Mouse (Mus musculus): ENCODE measurements around the gene Egfl7.
A peak's percentile ranks its signal among the peaks of the same experiment; 100 is the strongest.

The Egfl7 gene

DNA sequence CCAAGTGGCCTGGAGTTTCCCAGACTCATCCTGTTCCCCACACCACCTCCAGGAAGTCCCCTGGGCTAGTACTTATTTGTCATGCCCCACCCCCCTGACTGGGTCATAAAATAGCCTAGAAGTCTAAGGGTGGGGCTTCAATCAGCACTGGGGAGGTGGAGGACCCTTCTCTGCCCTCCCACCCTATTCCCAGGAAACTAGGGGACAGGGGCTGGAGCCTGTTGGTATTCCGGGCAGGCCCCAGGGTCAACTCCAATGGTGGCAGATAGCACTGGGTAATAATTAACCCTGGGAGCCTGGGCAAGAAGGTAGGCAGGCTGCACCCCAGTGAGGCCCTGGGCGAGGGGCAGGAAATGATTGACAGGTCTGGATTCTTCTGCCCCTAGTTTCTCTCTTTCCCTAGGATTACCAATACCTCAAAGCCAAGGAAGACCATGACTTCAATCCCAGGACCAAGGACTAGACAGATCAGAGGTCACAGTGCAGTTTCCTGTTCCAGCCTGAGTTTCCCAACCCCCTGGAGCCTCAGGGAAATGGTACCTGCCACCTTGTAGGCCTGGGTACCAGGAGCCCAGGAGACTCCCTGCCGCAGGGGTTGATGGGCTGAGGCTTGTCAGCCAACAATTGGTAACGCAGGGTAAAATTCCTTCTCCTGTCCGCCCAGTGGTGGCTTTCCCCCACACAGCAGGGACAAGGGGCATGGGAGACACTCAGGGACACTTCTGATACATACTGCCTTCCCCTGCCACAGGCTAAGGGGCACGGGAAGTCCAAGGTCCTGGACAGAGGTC lies 15.3 kb downstream of the Egfl7 start:
- peak; percentile 90 for DNase-seq

DNA sequence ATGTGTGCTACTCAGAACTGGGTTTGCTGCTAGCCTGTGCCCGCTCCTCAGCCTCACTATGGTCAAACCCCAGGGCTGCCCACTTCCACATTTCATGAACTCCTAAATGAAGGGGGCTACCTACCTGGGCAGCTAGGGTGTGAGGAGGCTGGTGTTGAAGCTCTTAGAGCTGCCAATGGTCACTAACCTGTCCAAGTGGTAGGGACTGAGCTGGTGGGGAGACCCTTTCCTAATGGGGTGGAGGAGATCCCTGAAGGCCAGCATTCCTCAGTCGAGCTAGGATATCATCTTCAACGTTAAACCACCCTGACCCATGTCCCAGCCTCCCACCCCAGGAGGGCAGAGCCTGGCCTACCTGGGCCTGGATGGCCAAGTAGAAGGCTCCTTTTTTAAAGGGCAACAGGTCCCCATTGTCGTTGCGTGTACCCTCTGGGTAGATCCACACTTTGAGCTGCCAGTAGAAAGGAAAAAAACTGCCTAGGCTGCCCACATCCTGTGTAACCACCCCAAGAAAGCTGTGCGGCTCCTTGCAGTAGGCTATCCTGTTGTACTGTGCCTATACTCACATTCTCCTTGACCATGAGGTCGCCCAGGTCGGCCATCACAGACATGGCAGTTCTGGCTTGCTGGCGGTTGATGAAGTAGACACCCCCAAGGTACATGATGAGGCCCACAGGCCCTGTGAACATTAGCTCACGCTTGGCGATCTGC lies 16.1 kb downstream of the Egfl7 start:
- DNase-seq: no peak

DNA sequence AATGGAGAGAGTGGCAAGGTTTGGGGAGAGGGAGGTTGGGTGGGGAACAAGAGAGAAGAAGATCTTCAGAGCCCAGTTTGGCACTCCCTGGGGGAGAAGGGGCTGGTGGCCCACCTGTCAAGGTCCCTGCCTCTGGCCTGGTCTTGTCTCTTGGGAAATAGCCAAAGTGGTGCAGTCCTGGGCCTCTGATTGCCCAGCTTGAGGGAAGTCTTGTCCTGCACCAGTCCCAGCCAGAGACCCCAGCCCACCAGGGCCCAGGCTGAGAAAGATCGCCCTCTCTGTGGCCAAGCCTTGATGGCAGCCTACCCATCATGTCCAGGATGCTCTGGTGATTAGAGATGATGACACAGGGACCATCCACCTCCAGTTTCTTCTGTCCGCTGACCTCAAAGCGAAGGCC lies 17.1 kb downstream of the Egfl7 start:
- no peak for DNase-seq

DNA sequence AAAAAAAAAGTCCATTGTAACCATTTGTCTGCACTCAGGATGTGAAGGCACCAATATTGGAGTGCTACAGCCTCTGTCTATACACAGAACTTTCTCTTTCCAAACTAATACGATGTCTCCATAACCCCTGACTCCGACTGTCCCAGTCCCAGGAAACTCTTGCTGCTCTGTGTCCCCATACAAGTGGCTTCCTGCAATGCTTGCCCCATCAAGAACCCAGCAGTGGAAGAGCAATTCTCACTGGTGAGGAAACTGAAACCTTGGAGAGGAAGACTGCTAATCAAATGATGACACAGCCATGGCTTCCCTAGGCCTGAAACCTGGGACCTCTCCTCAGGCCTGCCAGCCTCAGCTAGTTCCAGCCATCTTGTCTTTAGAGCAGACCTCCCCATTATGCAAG lies 18.0 kb downstream of the Egfl7 start:
- no peak for DNase-seq

DNA sequence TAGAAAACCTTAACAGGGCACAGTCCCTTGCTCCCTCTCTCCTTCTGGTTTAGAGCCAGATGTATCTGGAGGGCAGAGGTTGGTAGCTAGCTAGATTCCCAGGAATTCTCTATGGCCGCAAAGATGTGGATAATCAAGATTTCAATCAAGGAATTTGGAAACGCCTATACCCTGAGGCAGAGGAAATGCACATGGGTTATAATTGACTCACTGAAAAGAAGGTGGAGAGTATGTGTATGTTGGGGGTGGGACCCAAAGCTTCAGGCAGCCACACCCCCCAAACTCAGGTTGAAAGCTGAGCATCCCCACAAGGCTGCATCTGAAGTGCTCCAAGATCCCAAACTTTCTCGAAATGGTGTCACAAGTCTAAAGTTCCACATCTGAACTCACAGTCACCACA lies 18.6 kb downstream of the Egfl7 start:
- no peak for DNase-seq

DNA sequence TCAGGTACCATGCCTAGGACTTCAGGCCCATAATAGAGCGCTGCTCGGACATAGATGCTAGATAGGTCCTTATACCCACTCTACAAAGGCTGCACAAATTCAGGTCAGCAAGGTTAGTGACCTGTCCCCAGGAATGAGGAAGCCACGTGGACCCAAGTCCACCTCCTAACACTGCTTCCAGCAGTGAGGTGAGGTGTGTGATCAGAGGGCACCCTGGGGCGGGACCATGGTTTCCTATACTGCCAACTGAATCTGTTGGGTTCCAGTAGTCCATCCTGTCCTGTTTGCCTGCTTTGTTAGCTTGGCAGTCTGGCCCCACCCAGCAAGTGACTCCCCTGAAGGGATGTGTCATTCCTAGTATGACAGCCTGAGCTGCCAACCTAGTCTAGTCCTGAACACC lies 20.2 kb downstream of the Egfl7 start:
- DNase-seq: peak; percentile 72

DNA sequence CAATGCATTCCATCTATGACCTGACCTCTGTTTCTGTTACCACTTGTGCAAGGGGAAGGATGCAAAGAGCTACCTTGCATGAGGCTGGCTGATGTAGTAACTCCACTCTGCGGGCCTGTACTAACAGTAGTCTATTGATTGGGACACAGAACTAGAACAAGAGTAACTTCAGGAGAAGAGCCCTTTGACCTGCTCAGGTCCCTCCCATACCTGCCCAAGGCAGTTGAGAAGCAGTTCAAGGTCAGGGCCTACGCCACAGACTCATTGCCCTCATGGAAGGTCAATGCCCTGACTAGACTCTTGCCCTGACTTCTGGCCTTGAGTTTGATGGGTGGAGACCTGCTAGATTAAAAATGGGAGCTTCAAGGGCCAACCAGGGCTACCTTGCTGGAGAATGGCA lies 20.9 kb downstream of the Egfl7 start:
- no peak for DNase-seq

DNA sequence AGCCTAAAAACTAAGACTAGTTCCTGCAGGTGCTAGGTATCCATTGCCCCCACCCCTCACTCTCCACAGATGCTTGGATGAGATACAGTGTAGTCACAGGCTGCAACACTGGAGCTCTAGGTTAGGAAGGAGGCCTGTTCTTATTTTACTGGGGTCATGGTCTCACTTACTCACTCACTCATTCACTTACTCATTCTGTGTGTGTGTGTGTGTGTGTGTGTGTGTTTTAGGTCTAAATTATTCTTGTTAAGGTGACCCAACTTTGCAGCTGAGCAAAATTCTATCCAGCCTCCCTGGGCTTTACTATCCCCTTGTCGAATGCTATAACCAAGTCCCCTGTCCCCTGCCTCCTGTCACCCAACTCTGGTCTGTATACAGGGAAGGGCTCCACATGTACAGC lies 21.8 kb downstream of the Egfl7 start:
- no peak for DNase-seq

DNA sequence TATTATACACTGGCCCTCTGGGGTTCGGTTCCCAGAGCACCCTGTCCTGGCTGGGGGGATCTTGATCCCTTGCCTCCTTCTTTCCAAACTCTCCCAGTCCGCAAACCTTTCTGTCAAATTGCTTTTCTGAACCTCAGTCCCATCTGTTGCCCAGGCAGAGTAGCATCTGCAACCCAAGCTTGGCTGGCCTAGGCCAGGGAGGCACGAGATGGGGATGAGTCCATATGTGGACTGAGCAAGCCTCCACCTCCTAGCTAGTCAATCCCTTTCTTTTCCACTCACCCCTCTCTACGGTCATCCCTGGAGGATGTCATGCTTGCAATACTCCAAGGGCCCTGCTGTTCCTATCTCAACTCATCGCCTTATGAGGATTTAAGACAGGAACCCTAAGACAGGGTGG lies 22.8 kb downstream of the Egfl7 start:
- no peak for DNase-seq

DNA sequence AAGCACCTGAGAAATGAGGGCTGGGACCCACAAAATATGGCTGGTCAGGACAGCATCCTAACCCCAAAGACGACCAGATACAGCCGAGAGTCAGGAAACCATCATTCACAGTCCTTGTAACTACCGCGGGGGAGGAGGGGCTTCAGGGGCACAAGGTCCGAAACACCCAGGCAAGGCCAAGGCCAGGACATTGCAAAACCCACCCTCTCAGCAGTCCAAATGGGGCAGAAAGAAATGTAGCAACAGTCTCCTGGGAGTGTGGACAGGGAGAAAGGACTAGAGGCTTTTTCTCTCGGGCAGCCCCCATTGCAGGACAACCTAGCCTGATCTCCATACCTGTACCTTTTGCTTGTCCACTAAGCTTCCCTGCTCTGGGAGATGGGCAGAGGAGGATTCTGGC lies 23.3 kb downstream of the Egfl7 start:
- DNase-seq: no peak

DNA sequence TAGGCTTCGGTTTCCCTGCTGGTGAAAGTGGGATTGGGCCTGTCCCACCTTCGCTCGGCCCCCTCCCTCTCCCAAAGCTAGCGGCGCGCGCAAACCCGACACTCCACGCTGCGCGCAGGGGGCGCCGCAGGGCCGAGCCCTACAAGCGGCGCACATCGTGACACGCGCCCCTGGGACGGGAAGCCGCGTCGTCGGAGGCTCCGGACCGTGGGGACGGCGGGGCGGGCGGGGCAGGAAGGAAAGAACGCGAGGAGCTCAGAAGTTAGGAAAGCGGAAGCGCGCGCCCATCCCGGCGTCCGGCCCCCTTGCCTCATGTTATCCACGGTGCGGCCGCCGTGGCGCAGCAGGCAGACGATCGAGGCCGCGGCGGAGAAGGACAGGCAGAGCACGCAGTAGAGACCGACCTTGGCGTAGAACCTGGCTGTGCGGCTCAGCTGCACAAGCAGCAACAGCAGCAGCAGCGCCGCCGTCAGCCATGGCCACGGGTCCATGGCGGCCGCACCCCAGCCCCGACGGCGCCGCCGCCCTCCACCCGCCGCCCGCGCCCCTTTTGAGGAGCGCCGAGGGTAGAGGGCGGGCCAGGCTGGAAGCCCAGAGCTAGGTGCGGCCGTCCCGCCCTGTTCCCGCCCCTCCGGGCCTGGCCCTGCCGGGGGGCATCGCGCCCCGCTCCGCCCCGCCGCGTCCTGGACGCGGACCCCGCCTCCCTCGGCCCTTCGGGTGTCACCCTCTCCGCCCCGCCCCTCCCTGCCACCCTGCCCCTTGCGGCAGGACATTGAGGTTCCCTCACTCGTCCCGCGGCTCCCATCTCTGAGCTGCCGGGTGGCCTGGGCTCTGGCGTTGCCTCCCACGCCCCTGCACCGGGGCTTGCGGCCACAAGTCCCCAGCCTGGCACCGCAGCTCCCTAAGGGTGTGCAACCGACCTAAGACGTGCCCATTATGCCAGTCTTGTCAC lies 24.2 kb downstream of the Egfl7 start, which contains the start of gene Agpat2:
Gene Agpat2 (minus strand): TSS at position 698 of the 952 bp plus-strand sequence.
- DNase-seq: peak; percentile 81

DNA sequence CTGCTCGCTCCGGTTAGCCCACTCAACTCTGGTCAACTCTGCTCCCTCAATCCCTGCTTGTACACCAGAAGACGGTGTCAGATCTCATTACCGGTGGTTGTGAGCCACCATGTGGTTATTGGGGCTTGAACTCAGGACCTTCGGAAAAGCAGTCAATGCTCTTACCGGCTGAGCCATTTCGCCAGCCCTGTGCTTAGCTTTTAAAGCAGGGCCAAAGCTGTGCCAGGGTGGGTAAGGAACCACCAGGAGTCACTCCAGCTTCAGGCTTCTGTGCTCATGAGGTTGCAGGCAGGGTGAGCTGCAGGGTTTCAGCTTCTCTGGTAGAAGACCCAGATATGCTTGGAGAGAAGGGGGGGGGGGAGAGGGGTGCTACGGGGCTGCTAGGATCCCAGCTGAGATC lies 25.5 kb downstream of the Egfl7 start:
- DNase-seq: no peak

DNA sequence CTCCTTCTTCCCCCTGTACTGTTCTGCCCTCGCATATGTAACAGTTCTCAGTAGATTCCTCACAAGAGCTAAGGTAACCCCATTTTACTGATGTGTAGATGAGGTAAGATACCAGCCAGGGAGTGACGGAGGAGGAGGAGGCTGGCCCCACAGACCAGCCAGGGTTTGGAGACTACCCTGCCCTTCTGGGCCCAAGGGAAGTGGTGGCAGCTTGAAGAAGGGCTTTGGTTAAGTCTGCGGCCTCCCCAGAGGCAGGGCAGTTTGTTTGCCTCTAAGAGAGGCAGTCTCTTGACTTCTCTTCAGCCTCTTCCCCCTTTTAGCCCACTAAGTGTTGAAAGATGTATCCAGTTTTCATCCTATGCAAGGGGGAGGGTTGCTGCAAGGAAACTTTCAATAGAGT lies 26.8 kb downstream of the Egfl7 start:
- no peak for DNase-seq

DNA sequence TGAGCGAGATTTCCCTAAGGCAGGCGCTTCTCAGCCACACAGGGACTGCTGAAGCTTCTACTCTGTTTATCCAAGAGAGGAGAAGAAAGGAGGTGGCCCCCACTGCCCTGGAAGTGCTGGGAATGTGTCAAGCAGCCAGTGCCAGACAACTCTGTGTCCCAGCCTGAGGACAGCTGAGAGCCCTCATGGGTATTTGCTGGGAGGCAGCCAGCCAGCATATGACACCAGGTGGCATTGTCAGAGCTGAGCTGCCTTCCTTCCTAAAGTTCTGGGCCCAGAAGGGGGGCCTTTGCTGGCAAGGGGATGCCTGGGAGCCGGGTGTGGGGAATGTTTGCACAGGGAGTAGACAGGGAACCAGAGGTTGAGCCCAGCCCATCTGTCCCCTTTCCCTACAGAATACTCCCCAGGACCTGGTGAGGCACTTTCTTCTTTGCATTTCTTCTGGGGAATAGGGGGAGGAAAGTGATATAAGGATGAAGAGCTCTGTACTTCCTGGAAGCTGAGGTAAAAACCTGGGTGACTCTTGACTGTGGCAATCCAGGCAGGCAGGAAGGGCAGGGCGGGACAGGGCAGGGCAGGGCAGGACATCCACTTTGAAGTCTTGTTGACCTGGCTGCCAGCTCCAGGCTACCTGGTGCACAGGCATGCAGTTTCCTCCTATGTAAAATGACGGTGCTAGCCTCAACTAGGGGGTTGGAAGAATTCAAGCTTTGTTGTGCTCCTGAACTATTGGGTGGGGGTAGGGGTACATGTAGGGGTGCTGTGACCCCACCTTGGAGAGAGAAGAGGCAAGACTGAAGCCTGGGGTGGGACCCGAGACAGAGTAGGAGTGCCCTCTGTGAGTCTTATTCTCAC lies 27.5 kb downstream of the Egfl7 start:
- DNase-seq: no peak

DNA sequence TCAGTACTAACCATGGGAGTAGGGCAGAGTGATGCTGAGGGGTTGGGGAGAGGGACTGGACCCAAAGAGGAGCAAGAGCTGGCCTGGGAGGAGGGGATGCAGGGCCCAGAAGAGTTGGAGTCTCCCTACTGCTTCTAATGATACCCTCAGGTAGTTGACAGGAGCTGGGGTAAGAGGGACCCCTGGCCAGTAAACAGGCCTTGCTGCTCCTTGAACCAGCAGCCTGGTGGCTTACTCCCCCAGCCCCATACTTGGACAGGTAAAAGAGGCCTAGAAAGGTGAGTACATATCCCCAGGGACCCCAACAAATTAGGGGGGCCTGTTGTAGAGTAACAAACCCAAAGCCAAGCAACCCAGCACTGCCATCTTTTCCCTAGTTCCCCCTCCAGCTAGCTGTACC lies 29.0 kb downstream of the Egfl7 start:
- DNase-seq: no peak

DNA sequence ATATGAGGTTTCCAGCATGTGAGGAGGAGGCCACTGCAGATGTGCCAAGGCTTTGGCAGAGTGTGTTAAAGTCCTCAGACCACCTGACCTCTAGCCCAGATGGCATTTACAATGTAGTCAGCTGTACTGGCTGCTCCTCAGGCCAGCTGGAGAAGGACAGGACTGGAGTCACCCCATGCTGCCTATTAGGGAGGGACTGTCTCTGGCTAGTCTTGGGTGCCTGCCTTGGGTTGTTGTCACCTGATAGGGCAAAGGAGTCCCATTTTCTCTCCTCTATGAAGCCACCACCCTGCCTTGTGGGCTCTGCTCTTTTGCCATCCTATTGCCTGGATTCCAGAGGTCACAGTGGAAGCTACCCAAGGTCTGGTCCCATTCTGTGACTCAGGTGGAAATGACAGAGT lies 29.4 kb downstream of the Egfl7 start:
- DNase-seq: no peak

DNA sequence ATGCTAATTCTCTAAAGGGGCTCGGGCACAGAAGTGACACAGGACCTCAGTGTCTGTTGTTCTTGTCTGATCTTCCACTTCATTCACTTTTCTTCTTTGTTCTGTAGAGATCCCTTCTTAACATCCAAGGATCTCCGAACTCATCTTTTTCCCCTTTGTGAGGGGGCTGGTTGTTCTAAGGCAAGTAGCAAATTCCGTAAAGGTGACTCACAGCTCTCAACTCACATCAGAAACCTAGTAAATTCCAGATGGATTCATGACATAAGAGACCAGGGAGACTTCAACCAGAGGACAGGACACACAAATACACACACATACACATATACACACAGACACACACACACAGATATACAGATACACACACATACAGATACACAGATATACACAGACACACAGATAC lies 30.7 kb downstream of the Egfl7 start:
- no peak for DNase-seq

DNA sequence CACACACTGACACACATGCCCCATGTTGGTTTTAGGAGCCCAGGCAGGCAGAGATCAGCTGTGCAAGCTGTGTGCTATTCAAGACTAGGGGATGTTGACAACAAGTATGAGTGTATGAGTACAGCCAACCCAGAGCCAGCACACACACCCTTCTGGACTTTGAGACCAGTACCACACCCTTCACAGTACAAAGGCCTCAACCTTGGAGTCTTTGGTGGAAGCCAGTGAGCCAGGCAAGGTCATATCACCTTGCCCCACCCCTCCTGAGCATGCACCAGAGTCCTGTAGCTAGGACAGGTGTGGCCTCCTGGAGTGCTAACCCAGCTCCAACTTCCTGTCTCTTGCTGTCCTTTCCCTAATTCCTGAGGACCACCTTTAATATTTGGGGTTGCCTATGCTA lies 31.2 kb downstream of the Egfl7 start:
- no peak for DNase-seq

DNA sequence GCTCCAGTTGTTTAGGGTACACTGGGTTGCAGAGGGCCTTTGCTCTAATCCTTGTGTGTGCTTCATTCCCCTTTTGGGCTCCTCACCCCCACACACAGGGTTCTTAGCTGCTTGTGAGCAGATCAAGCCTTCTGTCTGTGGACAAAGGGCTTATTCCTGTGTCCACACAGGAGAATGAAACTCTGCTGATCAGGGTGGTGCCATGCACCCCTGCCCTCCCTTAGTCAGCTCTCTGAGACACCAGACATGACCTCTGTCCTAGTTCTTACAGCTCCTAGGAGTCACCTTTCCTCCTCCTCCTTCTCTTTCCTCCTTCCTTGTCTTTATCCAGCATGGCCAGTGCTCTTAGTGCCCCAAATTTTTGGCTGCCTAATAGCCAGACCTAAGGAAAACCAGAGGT lies 32.1 kb downstream of the Egfl7 start:
- DNase-seq: no peak

DNA sequence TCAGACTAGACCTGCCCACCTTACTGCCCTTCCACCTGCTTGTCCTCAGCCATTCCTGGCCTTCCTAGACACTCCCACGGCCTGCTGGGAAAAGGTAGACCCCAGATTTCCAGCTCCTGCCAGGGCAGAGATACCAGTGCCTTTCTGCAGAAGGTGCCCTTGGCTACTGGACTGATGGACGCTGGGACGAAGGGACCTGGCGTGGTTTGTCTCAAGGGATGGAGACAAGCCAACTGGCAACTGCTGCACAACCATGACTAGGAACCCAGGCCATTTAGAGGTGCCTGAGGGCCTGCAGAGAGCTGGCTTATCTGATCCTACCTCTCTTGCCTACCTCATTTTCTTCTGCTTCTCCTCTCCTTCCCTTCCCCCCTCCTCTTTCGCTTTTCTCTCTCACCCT lies 35.1 kb downstream of the Egfl7 start:
- DNase-seq: no peak

DNA sequence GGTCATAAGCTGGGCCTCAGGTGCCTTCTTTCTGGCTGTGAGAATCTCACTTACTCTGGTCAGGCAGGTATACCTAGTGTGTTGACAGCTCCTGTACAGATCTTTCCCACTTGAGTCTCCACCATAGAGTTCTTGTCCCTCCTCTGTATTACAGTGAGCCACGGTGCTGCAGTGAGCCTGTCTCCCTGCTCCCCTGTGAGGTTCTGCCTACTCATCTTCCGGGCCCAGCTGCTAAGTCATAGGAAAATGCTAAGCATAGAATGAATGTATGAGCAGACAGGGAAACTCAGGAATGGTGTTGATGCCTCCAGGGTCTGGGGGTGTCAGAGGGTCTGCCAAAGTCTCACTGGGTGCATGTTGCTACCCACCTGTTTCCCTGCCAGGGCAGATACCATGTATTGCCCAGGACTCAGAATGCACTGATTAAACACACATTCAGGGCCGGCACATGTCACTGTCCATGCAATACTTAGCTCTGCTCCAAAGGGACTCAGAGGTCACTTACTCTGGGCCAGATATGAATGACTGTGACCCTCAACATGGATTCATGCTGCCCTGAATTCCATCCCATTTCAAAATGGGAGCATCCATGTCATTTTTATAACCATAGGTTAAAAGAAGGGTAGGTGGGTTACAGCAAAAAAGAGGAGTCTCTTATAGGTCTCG lies 35.8 kb downstream of the Egfl7 start:
- DNase-seq: no peak

DNA sequence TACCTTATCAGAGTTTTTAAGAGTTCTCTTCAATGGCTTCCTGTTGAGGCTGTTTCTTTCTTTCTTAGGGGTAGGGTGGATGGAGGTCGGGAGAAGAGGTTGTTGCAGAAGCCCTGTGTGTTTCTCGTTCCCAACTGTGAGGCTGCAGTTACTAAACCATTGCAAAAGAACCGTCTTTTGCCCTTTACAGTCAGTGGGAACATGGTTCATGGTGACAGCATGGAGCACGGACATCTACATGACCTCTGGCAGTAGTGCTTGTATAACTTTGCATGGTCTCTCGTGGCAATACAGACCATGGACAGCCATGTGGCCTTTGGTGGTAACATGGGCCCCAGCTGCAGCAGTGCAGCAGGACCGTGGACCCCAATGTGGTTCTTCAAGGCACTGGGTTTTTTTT lies 37.5 kb downstream of the Egfl7 start:
- DNase-seq: no peak

All from kidney, adult 9 months (tissue).